Mouse (Mus musculus): ENCODE results near the gene Polr3a.

GRCm38 (mm10) chr14:24507452-24508069, 20.7 kb upstream of the Polr3a start:
- TF ChIP-seq CTCF (IDR thresholded peaks at IDR 0.05; ENCODE audit: borderline replicate concordance, extremely low read depth, insufficient read depth, insufficient read length): no peak
- TF ChIP-seq POLR2A (IDR thresholded peaks at IDR 0.05; ENCODE audit: borderline replicate concordance, extremely low read depth, insufficient read depth, insufficient read length, poor library complexity, severe bottlenecking): no peak

All from brain, embryonic 14.5 days (tissue).